ENCODE assay signal across 8 mouse cellular contexts in the genomic region with DNA sequence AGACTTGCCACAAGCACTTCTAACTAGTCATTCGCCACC. TPM values are rescaled to one million over a fixed set of nuclear protein-coding genes. Genes with fewer than 3 reads are reported as not detected.
DNase-seq lines count a peak whose midpoint lies in the region; ATAC-seq and TF ChIP-seq lines count a peak whose summit lies in the region.

A gene (minus strand): TSS at position 30 of the 39 bp plus-strand sequence.

- no peak for TF ChIP-seq EP300 in lung, postnatal 0 days (IDR thresholded peaks at IDR 0.05)
- no peak for TF ChIP-seq EP300 in stomach, postnatal 0 days (optimal IDR thresholded peaks at IDR 0.05)

- no peak for TF ChIP-seq CTCF in lung, postnatal 0 days (IDR thresholded peaks at IDR 0.05)
- no peak for TF ChIP-seq CTCF in stomach, postnatal 0 days (IDR thresholded peaks at IDR 0.05; ENCODE audit: low read depth)

- H3K4me1 ChIP-seq in lung, postnatal 0 days (ENCODE audit: insufficient read depth, low read depth, low read length): no peaks in the 10 kb centered on the region
- no peaks in the 10 kb centered on the region for H3K4me1 ChIP-seq in stomach, postnatal 0 days (replicated peaks; ENCODE audit: control insufficient read depth, insufficient read depth)

- intact Hi-C loops in left cerebral cortex, postnatal 14 days (cut with DNase I): no loop called here

- DNase-seq in adrenal gland, postnatal 14 days: no peak
- DNase-seq in adrenal gland, adult (ENCODE audit: inconsistent age in 2 of 2, low spot score in 1 of 2): no peak
- DNase-seq in lung, postnatal 0 days (ENCODE audit: low spot score): no peak
- DNase-seq in lung, postnatal 10 days: no peak
- DNase-seq in left cerebral cortex, postnatal 14 days (ENCODE audit: low spot score in 2 of 2): no peak
- no peak for DNase-seq in stomach, postnatal 0 days (ENCODE audit: low spot score)
- no peak for DNase-seq in cerebellum, adult 11 months

- H3K27me3 ChIP-seq in lung, postnatal 0 days (replicated peaks; ENCODE audit: insufficient read depth, low read length): no peaks in the 10 kb centered on the region
- no peaks in the 10 kb centered on the region for H3K27me3 ChIP-seq in stomach, postnatal 0 days (ENCODE audit: control insufficient read depth, insufficient read depth, low read length)

- no peak within 1 kb of the TSS for H3K27ac ChIP-seq in lung, postnatal 0 days (ENCODE audit: low read length)
- no peak within 1 kb of the TSS for H3K27ac ChIP-seq in stomach, postnatal 0 days (replicated peaks)

- 0% methylated on average over 1 of the region's 1 CpGs for WGBS in lung, postnatal 0 days
- no CpG with 5 or more reads among the region's 1 CpGs for WGBS in stomach, postnatal 0 days

- no peak for ATAC-seq in lung, postnatal 0 days
- ATAC-seq in stomach, postnatal 0 days (ENCODE audit: low FRiP score, low TSS enrichment): no peak
- ATAC-seq in monocyte, adult 5-6 weeks (replicated peaks; ENCODE audit: insufficient number of reproducible peaks, low FRiP score, low TSS enrichment, poor library complexity, severe bottlenecking): no peak

- H3K36me3 ChIP-seq in lung, postnatal 0 days (ENCODE audit: insufficient read depth, low read length): no peaks in the 10 kb centered on the region
- H3K36me3 ChIP-seq in stomach, postnatal 0 days (ENCODE audit: control insufficient read depth, insufficient read depth, low read length): no peaks in the 10 kb centered on the region

- no peak within 1 kb of the TSS for H3K9ac ChIP-seq in lung, postnatal 0 days (replicated peaks; ENCODE audit: low read depth)
- H3K9ac ChIP-seq in stomach, postnatal 0 days (ENCODE audit: low read length): no peak within 1 kb of the TSS

- no peaks in the 10 kb centered on the region for H3K9me3 ChIP-seq in lung, postnatal 0 days (ENCODE audit: low read length)
- H3K9me3 ChIP-seq in stomach, postnatal 0 days (ENCODE audit: control insufficient read depth, low read length): no peaks in the 10 kb centered on the region

- H3K4me2 ChIP-seq in lung, postnatal 0 days (replicated peaks; ENCODE audit: low read depth, low read length): peak within 1 kb of the TSS; percentile 28
- H3K4me2 ChIP-seq in stomach, postnatal 0 days (replicated peaks; ENCODE audit: low read depth): peak within 1 kb of the TSS; percentile 29

- H3K4me3 ChIP-seq in lung, postnatal 0 days (ENCODE audit: low read depth, low read length): 0 out of 2 replicates have a peak within 1 kb of the TSS, but pooled peaks have one; percentile 10
- H3K4me3 ChIP-seq in stomach, postnatal 0 days (ENCODE audit: low read depth, low read length): no peak within 1 kb of the TSS

RNA-seq across cellular contexts. Expression of the gene that starts here (rescaled TPM):
- 10.4 and 14.0 TPM in 2 replicates for total RNA-seq in adrenal gland, postnatal 14 days (2021)
- polyA plus RNA-seq in lung, postnatal 0 days (2015; fragmentation: Nextera tagmentation; extraction: Ambion mirVana): 1.3 and 2.6 TPM in 2 replicates
- 100 to 1,000 TPM; 660 to 736 TPM for total RNA-seq in left cerebral cortex, postnatal 14 days (2021)
- 1.9 and 2.3 TPM in 2 replicates for polyA plus RNA-seq in stomach, postnatal 0 days (2015; fragmentation: Nextera tagmentation; extraction: Ambion mirVana)
- total RNA-seq in monocyte, adult 5-6 weeks (2017): 0.11 TPM in 1 of 3 replicates, not detected in the others

Comparison
In these comparisons a context has a peak if more than half of its experiments do, and no peak if none do; other contexts are left out.
1. RNA of the gene that starts here (total RNA-seq): 660 to 736 TPM in left cerebral cortex, postnatal 14 days; 10.4 to 14.0 TPM in adrenal gland, postnatal 14 days and 0.11 TPM in monocyte, adult 5-6 weeks; every median in the first group is over 10 times any median in the second.